Mouse (Mus musculus): Measurements from ENCODE around the gene Gm17268. TPM values are rescaled to one million over a fixed set of nuclear protein-coding genes. Genes with fewer than 3 reads are reported as not detected.

The Gm17268 gene
- polyA plus RNA-seq, 1 experiment = not detected

DNA sequence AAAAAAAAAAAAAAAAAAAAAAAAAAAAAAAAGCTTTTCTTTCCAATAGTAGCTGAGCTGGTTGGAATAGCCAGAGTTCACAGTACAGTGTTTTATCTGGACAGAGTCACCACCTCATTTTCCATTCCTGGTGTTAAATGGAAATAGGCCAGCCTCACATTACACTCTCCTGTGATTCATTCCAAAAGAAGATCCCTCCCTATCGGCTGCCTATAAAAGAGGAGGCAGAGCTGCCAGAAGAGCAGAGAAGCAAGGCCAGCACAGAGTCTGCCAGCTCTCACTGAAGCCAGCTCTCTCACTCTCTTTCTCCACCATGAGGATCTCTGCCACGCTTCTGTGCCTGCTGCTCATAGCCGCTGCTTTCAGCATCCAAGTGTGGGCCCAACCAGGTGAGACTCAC lies 7.1 kb upstream of the Gm17268 start, which contains the start of gene Ccl7:
Gene Ccl7, plus strand, starts transcription at position 242 of the 400 bp plus-strand sequence.
- Histone ChIP-seq H3K4me3 (ENCODE audit: insufficient read depth, low read depth, low read length) (0 out of 2 replicates have a peak within 1 kb of the TSS, but pooled peaks have one; percentile 28), H3K27ac (replicated peaks; ENCODE audit: low read depth, low read length) (0 out of 2 replicates have a peak within 1 kb of the TSS, but pooled peaks have one; percentile 23), H3K4me1 (ENCODE audit: control insufficient read depth, insufficient read depth, insufficient read length, low read length) (peaks cover 4% of the 10 kb centered on the region; the same call in 1 of the 2 replicates)

DNA sequence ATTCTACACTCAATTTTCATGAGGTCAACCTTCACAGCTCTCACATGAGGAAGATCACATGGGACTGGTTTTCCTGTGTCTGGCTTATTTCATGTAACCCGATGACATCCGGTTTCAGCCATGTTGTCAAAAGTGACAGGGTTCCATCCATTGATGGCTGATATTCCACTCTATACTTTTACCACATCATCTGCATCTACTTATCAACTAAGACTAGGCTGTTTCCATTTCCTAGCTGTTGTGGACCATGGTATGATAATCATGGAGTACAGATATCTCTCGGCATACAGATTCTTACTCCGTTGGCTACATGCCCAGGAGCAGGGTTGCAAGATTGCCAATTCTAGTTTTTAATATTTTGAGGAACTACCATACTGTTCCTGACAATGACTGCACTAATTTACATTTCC lies 3.3 kb upstream of the Gm17268 start:
- Histone ChIP-seq H3K4me1 (ENCODE audit: control insufficient read depth, insufficient read depth, insufficient read length, low read length) (peaks cover 2% of the 10 kb centered on the region; the same call in 1 of the 2 replicates), H3K4me3 (ENCODE audit: insufficient read depth, low read depth, low read length) (no peak overlapping the region), H3K27ac (replicated peaks; ENCODE audit: low read depth, low read length) (no peak overlapping the region)

DNA sequence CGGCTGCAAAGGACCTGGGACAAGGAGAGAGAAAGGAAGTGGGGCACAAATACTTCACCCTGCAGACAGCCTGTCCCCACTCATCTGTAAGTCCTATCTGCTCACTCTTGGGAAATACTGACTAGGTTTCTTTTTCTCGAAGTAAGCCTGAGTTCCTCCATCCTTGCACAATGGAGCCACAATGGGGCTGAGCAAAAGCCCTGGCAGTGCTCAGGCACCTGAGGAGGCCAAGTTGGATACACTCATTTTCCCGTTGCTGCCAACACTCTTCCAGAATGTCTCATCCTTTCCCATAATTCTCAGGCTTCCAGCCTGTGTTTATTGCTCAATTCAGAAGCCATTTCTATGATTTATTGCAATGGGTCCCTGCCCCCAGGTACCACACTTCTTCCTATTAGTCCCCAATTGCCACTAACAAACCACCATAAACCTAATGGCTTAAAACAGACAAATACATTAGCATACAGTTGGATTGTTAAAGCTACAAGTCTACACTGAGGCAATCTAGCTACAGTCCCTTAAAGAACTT lies 834 bp upstream of the Gm17268 start:
- Histone ChIP-seq H3K27ac (replicated peaks; ENCODE audit: low read depth, low read length) (no peak overlapping the region), H3K4me1 (ENCODE audit: control insufficient read depth, insufficient read depth, insufficient read length, low read length) (no peaks in the 10 kb centered on the region), H3K4me3 (ENCODE audit: insufficient read depth, low read depth, low read length) (no peak overlapping the region)

DNA sequence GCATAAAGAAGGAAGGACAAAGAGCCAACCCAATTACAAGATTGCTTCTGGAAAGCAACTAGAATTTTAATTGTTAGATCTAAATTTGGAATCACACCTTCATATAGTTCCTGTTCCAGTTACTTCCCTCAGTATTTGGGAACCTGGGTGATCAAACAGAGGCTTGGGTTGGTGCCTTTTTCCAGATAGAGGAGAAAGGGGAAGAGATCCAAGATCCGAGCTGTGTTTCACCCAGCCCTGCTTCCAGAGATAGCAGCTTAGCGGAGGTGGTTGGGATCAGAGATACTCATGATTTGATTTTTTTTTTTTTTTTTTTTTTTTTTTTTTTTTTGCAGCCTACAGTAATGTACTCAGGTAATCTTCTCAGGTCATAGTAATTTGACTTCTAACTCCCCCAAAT lies 2.5 kb downstream of the Gm17268 start:
- Histone ChIP-seq H3K27ac (replicated peaks; ENCODE audit: low read depth, low read length) (no peak overlapping the region), H3K4me1 (ENCODE audit: control insufficient read depth, insufficient read depth, insufficient read length, low read length) (peaks cover 2% of the 10 kb centered on the region; the same call in 1 of the 2 replicates), H3K4me3 (ENCODE audit: insufficient read depth, low read depth, low read length) (no peak overlapping the region)

DNA sequence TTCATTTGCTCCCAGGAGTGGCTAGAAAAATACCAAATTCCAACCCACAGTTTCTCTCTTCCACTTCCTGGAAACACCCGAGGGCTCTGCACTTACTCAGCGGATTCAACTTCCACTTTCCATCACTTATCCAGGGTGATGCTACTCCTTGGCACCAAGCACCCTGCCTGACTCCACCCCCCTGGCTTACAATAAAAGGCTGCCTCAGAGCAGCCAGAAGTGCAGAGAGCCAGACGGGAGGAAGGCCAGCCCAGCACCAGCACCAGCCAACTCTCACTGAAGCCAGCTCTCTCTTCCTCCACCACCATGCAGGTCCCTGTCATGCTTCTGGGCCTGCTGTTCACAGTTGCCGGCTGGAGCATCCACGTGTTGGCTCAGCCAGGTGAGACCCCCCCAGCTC lies 3.0 kb downstream of the Gm17268 start, which contains the start of gene Ccl2:
Gene Ccl2, plus strand, starts transcription at position 216 of the 400 bp plus-strand sequence.
- Histone ChIP-seq H3K4me1 (ENCODE audit: control insufficient read depth, insufficient read depth, insufficient read length, low read length) (peaks cover 2% of the 10 kb centered on the region; the same call in 1 of the 2 replicates), H3K4me3 (ENCODE audit: insufficient read depth, low read depth, low read length) (no peak within 1 kb of the TSS), H3K27ac (replicated peaks; ENCODE audit: low read depth, low read length) (0 out of 2 replicates have a peak within 1 kb of the TSS, but pooled peaks have one; percentile 39)

DNA sequence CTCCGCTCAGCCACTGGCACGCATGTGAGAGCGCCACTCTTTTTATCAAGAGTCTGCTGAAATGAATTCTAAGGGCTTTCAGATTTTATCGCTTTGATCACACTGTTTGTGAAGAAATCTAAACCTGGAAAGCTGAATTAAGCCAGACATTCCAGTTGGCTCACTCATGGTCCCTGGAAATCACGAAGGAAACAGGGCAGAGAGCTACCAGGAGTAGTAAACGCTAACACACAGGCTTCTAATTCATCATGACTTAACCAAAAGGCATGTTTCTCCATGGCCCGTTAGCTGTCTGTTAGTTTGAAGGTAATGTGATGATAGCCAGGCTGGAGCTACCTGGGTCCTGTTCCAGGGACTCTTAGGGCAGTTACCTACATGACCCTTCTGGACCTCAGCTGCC lies 3.9 kb downstream of the Gm17268 start:
- no peak overlapping the region for H3K27ac ChIP-seq (replicated peaks; ENCODE audit: low read depth, low read length)
- peaks cover 2% of the 10 kb centered on the region; the same call in 1 of the 2 replicates for H3K4me1 ChIP-seq (ENCODE audit: control insufficient read depth, insufficient read depth, insufficient read length, low read length)
- H3K4me3 ChIP-seq (ENCODE audit: insufficient read depth, low read depth, low read length) = no peak overlapping the region

DNA sequence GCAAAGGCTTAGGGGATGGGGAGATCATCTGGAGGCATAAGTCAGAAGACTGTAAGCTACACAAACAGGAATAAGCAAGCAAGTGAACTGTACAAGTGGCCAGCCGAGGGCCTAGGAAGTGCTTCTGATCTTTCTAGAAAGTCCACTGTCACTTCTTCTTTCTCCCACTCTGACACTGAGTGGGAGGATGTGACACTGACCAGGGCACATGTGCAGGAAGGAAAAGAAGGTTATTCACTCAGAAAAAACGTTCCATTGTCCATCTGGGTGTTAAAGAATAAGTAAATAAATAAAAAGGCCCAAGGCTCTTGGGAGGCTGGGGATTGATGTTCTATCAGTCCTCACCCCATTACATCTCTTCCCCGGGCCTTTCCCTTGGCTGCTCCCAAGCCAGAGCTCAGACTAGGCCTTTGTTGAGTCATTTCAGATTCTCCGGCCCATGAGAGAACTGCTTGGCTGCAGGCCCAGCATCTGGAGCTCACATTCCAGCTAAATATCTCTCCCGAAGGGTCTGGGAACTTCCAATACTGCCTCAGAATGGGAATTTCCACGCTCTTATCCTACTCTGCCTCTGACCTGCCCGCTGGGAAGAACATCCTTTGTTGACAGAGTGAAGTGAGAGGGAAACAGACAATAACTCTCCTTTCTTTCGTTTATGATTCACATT lies 5.6 kb downstream of the Gm17268 start:
- Histone ChIP-seq H3K4me1 (ENCODE audit: control insufficient read depth, insufficient read depth, insufficient read length, low read length) (peaks cover 2% of the 10 kb centered on the region; the same call in 1 of the 2 replicates), H3K4me3 (ENCODE audit: insufficient read depth, low read depth, low read length) (no peak overlapping the region), H3K27ac (replicated peaks; ENCODE audit: low read depth, low read length) (peak overlapping the region; percentile 39)

DNA sequence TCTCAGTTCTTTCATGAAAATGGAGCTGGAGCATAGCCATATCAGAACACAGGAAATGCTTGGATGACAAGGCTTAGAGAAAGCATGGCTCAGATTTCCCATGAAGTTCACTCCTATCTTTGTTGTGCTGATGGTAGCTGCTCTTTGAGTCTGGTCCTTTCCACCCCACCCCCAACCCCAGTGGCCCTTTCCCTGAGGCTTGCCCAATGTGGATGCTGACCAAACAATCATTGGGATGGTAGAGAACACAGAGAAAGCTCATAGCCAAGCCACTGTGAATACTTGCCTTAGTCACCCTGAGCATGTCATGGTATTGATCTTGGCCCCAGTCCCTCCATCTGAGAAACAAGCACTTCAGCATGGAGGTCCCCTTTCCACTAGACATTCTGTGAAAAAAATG lies 6.2 kb downstream of the Gm17268 start:
- Histone ChIP-seq H3K27ac (replicated peaks; ENCODE audit: low read depth, low read length) (no peak overlapping the region), H3K4me1 (ENCODE audit: control insufficient read depth, insufficient read depth, insufficient read length, low read length) (peaks cover 2% of the 10 kb centered on the region; the same call in 1 of the 2 replicates), H3K4me3 (ENCODE audit: insufficient read depth, low read depth, low read length) (no peak overlapping the region)

DNA sequence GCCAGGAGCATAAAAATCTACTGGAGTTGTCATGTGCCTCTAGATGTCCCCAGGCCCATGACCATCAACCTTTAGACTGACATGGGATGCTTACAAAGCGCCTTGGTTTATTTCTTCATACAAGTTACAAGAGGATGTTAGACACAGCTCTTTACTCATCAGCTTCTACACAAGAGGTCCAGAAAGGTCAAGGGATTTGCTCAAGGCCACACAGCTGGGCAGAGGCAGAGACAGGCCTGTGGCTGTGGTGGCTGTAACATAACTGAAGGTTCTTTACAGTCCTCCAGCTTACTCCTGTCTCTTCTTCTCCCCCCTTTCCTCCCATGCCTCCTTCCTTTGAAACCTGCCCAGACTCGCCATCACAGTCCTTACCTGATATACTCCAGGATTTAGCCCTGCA lies 8.2 kb downstream of the Gm17268 start:
- Histone ChIP-seq H3K4me3 (ENCODE audit: insufficient read depth, low read depth, low read length) (no peak overlapping the region), H3K27ac (replicated peaks; ENCODE audit: low read depth, low read length) (no peak overlapping the region), H3K4me1 (ENCODE audit: control insufficient read depth, insufficient read depth, insufficient read length, low read length) (peaks cover 2% of the 10 kb centered on the region; the same call in 1 of the 2 replicates)

DNA sequence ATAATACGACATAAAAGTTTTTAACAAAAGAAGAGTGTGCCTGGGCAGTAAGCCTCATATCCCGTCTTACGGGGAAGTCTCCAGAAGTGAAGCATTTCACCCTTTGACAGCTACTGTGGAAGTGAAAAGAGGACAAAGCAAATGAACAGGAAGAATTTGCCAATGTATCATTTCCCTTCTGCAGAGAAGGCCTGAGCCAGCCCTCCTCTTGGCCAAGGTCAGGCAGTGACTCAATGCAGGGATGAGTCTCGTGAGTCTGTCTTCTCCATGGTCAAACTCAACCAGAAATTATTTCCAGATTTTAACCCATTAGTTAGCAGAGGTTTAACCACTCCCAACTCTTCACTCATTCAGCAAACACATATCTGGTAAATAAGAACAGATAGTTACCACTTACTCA lies 14.6 kb downstream of the Gm17268 start:
- Histone ChIP-seq H3K27ac (replicated peaks; ENCODE audit: low read depth, low read length) (no peak overlapping the region), H3K4me3 (ENCODE audit: insufficient read depth, low read depth, low read length) (no peak overlapping the region), H3K4me1 (ENCODE audit: control insufficient read depth, insufficient read depth, insufficient read length, low read length) (no peaks in the 10 kb centered on the region)

DNA sequence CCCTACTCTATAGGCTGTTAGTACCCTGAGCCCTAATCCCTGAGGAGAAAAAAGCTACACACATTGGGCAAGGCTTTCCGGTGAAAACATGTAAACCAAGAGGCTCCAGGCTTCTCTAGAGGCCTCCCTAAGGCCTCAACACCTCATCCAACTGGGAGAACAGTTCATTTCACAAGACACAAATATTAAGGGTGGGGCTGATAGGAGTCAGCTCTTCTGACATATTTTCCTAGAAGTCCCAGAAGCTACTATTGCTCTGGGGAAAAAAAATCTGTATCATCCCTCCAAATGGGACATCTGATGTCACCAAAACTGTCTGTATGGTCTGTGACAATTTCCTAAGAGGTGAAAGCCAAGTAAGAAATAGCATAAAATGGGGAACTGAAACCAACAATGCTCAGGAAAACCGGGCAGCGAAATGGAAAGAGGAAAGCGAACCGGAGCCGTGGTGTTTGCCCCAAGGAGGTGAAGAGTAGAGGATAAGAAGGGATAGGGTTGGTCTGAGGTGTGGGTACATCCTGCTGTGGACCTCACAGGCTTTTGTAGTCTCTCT lies 15.8 kb downstream of the Gm17268 start:
- Histone ChIP-seq H3K27ac (replicated peaks; ENCODE audit: low read depth, low read length) (no peak overlapping the region), H3K4me3 (ENCODE audit: insufficient read depth, low read depth, low read length) (no peak overlapping the region), H3K4me1 (ENCODE audit: control insufficient read depth, insufficient read depth, insufficient read length, low read length) (0 out of 2 replicates have a peak, but pooled peaks cover 2% of the 10 kb centered on the region)

DNA sequence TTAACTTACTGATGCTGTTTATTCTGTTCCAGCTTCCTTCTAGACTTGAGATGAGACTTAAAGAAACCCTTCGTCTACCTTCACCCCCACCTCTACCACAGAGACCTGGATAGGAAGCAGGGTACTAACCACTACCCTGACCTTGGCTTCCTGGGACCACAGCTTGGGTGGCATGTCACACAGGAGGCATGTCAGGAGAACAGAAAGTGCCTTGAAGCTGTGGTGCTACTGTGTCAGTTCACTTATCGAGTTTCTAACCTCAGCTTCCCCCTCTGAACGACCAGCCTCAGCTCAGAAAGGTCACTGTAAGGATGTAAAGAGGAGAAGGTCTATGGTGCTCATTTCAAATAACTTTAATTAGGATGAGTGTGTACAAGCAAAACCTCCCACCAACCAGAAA lies 17.0 kb downstream of the Gm17268 start:
- Histone ChIP-seq H3K4me3 (ENCODE audit: insufficient read depth, low read depth, low read length) (no peak overlapping the region), H3K27ac (replicated peaks; ENCODE audit: low read depth, low read length) (no peak overlapping the region), H3K4me1 (ENCODE audit: control insufficient read depth, insufficient read depth, insufficient read length, low read length) (0 out of 2 replicates have a peak, but pooled peaks cover 2% of the 10 kb centered on the region)

DNA sequence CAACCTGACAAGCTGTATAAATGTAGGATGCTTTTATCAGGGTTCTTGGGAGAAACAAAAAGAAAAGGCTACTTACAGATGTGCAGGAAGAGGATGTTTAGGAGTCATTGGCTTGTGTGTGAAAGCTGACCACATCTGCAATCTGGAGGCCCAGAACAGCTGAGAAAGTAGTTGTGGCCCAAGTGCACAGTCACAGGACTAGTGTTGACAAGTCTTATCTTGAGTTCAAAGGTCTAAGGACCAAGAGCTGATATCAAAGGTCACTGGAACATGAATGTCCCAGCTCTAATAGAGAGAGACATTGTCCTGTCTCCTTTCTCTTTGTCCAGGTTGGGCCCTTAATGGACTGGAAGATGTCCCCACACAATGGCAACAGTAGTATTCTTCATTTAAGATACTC lies 18.6 kb downstream of the Gm17268 start:
- Histone ChIP-seq H3K4me1 (ENCODE audit: control insufficient read depth, insufficient read depth, insufficient read length, low read length) (peaks cover 4% of the 10 kb centered on the region; the same call in 1 of the 2 replicates), H3K27ac (replicated peaks; ENCODE audit: low read depth, low read length) (no peak overlapping the region), H3K4me3 (ENCODE audit: insufficient read depth, low read depth, low read length) (no peak overlapping the region)

DNA sequence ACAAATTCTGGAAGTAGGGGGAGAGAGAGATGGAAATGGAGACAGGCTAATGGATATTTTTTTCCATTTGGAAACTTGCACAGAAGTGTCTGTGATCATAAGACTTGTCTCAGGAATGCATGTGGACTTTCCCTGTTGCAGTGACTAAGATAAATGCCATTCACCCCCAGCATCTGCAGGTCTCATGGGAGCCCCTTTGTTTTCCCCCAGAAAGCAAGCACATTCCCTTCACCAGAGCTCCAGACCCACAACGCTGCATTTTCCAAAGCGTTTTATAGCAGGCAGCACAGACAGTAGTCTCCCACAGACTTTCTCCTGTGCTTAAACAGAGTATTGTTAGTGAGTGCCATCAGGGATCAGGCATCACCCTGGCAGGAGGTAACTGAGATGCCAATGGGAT lies 19.0 kb downstream of the Gm17268 start:
- Histone ChIP-seq H3K4me1 (ENCODE audit: control insufficient read depth, insufficient read depth, insufficient read length, low read length) (peaks cover 4% of the 10 kb centered on the region; the same call in 1 of the 2 replicates), H3K4me3 (ENCODE audit: insufficient read depth, low read depth, low read length) (no peak overlapping the region), H3K27ac (replicated peaks; ENCODE audit: low read depth, low read length) (no peak overlapping the region)

DNA sequence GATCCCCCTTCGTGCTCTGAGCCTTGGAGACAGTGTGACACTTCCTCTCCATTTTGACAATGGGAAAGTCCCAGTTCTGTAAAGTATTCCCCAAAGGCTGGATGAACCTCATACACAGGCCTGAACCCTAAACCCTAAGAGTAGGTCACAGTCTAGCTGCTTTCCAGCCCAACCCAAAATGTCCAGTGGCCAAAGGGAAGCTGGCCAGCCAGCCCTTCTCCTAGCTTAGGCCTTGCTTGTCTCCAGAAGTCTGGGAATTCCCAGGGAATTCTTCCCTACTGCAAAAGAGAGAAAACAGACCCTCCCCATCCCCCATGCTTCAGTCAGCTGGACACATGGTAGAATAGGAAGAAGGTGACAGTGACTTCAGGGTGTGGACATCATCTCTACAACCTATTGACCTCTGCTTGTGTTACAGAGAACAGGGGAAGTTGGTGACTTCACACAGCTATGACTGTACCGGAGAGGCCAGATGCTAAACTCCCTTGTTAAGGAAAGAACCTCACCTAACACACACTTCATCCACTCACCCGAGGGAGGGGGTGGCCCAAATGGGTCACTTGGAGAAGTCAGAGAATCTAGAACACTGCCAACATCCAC lies 22.1 kb downstream of the Gm17268 start:
- no peak overlapping the region for H3K27ac ChIP-seq (replicated peaks; ENCODE audit: low read depth, low read length)
- H3K4me1 ChIP-seq (ENCODE audit: control insufficient read depth, insufficient read depth, insufficient read length, low read length) = peaks cover 8% of the 10 kb centered on the region
- H3K4me3 ChIP-seq (ENCODE audit: insufficient read depth, low read depth, low read length) = no peak overlapping the region
